Mouse (Mus musculus) CH12.LX (cell line): ENCODE results near the gene Ncln. TPM values are rescaled to one million over a fixed set of nuclear protein-coding genes. Genes with fewer than 3 reads are reported as not detected.

Experiments
- DNase-seq: peaks from one replicate; pipeline ENCODE4 v3.0.0-alpha.2; 2013; ENCODE audit errors: extremely low read depth
- H3K27ac ChIP-seq: 2 replicates; pipeline ENCODE4 v1.5.1; 2012; ENCODE audit warnings: low read depth, mild to moderate bottlenecking, control low read depth, moderate library complexity; ENCODE audit not compliant: insufficient read depth
- H3K27me3 ChIP-seq: replicated peaks from 2 replicates; pipeline ENCODE3; 2012; ENCODE audit warnings: inconsistent platforms
- H3K36me3 ChIP-seq, 2 experiments: replicated peaks in 1 of 2; 2 replicates each; pipeline versions ENCODE3 to v1.6.1; 2012; ENCODE audit warnings: inconsistent platforms in 1 of 2, low read length in 1 of 2, mild to moderate bottlenecking in 1 of 2, mixed read lengths in 1 of 2, moderate library complexity in 1 of 2; ENCODE audit not compliant: control insufficient read depth in 1 of 2, insufficient read depth in 1 of 2
- H3K4me1 ChIP-seq, 2 experiments: 2 replicates each; pipeline ENCODE4 v1.6.1; 2012; ENCODE audit warnings: inconsistent platforms in 1 of 2, moderate library complexity in 1 of 2; ENCODE audit not compliant: insufficient read depth in 2 of 2, control insufficient read depth in 1 of 2
- H3K4me2 ChIP-seq: 2 replicates; pipeline ENCODE4 v1.6.1; 2012; ENCODE audit warnings: low read depth, mild to moderate bottlenecking, control low read depth; ENCODE audit not compliant: poor library complexity, insufficient read depth, severe bottlenecking
- H3K4me3 ChIP-seq, 3 experiments: fragments of 150-350 bp in 1 of 3; sonication (generic) in 1 of 3; replicated peaks in 1 of 3; 2 replicates each; pipeline versions ENCODE3 to v1.5.1; 2011 to 2012; ENCODE audit warnings: low read depth in 2 of 3, low read length in 2 of 3, mild to moderate bottlenecking in 2 of 3, moderate library complexity in 2 of 3, control low read depth in 1 of 3, improper control_type of control experiment in 1 of 3, inconsistent platforms in 1 of 3, mixed read lengths in 1 of 3; ENCODE audit not compliant: poor library complexity in 1 of 3
- H3K79me2 ChIP-seq: replicated peaks from 2 replicates; pipeline ENCODE4 v1.6.1; 2012; ENCODE audit warnings: mild to moderate bottlenecking, moderate library complexity; ENCODE audit not compliant: control insufficient read depth, poor library complexity, insufficient read depth, severe bottlenecking; ENCODE audit errors: extremely low read depth
- H3K9ac ChIP-seq: 2 replicates; pipeline ENCODE4 v1.6.1; 2012; ENCODE audit warnings: low read depth, mild to moderate bottlenecking, control low read depth, moderate library complexity; ENCODE audit not compliant: insufficient read depth
- H3K9me3 ChIP-seq: replicated peaks from 2 replicates; pipeline ENCODE3; 2012; ENCODE audit warnings: low read length, inconsistent platforms, mixed read lengths
- CHD2 ChIP-seq: IDR thresholded peaks from 2 replicates; pipeline ENCODE4 v1.6.1; 2011; ENCODE audit warnings: low read length, improper control_type of control experiment
- CTCF ChIP-seq, 2 experiments: IDR thresholded peaks in 1 of 2; conservative IDR thresholded peaks in 1 of 2; 2 replicates each; pipeline ENCODE4 v1.5.1; 2011 to 2012; ENCODE audit warnings: low read depth in 2 of 2, low read length in 2 of 2, improper control_type of control experiment in 1 of 2, inconsistent platforms in 1 of 2, mild to moderate bottlenecking in 1 of 2, moderate library complexity in 1 of 2
- E2F4 ChIP-seq: IDR thresholded peaks from 2 replicates; pipeline ENCODE4 v1.6.1; 2011; ENCODE audit warnings: low read depth, low read length, improper control_type of control experiment; ENCODE audit not compliant: insufficient replicate concordance
- EP300 ChIP-seq: IDR thresholded peaks from 2 replicates; pipeline ENCODE4 v1.6.1; 2011; ENCODE audit warnings: low read length, improper control_type of control experiment
- ETS1 ChIP-seq: conservative IDR thresholded peaks from 2 replicates; pipeline ENCODE4 v1.6.1; 2012; ENCODE audit warnings: low read depth, mild to moderate bottlenecking, inconsistent platforms, low read length, improper control_type of control experiment, moderate library complexity
- GABPA ChIP-seq: IDR thresholded peaks from 2 replicates; pipeline ENCODE4 v1.6.1; 2012; ENCODE audit warnings: low read depth, low read length, improper control_type of control experiment, inconsistent platforms; ENCODE audit not compliant: insufficient replicate concordance
- IRF4 ChIP-seq: IDR thresholded peaks from 2 replicates; pipeline ENCODE4 v1.6.1; 2014; ENCODE audit warnings: low read depth, mild to moderate bottlenecking, inconsistent platforms, low read length, improper control_type of control experiment
- JUN ChIP-seq: IDR thresholded peaks from 2 replicates; pipeline ENCODE4 v1.6.1; 2011; ENCODE audit warnings: low read depth, mild to moderate bottlenecking, low read length, improper control_type of control experiment, moderate library complexity; ENCODE audit not compliant: insufficient read depth
- JUND ChIP-seq: conservative IDR thresholded peaks from 2 replicates; pipeline ENCODE4 v1.6.1; 2011; ENCODE audit warnings: low read depth, low read length, improper control_type of control experiment
- KAT2A ChIP-seq: IDR thresholded peaks from 2 replicates; pipeline ENCODE4 v1.6.1; 2012; ENCODE audit warnings: low read length, improper control_type of control experiment, inconsistent platforms; ENCODE audit not compliant: insufficient replicate concordance
- MAFK ChIP-seq: IDR thresholded peaks from 2 replicates; pipeline ENCODE4 v1.6.1; 2011; ENCODE audit warnings: low read length, improper control_type of control experiment; ENCODE audit not compliant: insufficient replicate concordance
- MAZ ChIP-seq: IDR thresholded peaks from 2 replicates; pipeline ENCODE4 v1.6.1; 2012; ENCODE audit warnings: low read depth, mild to moderate bottlenecking, inconsistent platforms, low read length, improper control_type of control experiment, moderate library complexity
- MEF2A ChIP-seq: IDR thresholded peaks from 2 replicates; pipeline ENCODE4 v1.6.1; 2014; ENCODE audit warnings: low read depth, mild to moderate bottlenecking, inconsistent platforms, low read length, improper control_type of control experiment, borderline replicate concordance
- MXI1 ChIP-seq: IDR thresholded peaks from 2 replicates; pipeline ENCODE4 v1.6.1; 2011; ENCODE audit warnings: mild to moderate bottlenecking, low read depth, low read length, improper control_type of control experiment
- MYC ChIP-seq: IDR thresholded peaks from 2 replicates; pipeline ENCODE4 v1.6.1; 2011; ENCODE audit warnings: low read depth, mild to moderate bottlenecking, improper control_type of control experiment, low read length
- NRF1 ChIP-seq: IDR thresholded peaks from 2 replicates; pipeline ENCODE4 v1.6.1; 2014; ENCODE audit warnings: low read depth, mild to moderate bottlenecking, inconsistent platforms, low read length, improper control_type of control experiment, moderate library complexity
- PAX5 ChIP-seq: IDR thresholded peaks from 2 replicates; pipeline ENCODE4 v1.6.1; 2012; ENCODE audit warnings: low read length, inconsistent platforms, mixed read lengths
- POLR2A ChIP-seq: IDR thresholded peaks from 2 replicates; pipeline ENCODE4 v1.6.1; 2011; ENCODE audit warnings: low read depth, mild to moderate bottlenecking, improper control_type of control experiment, low read length
- POLR2AphosphoS2 ChIP-seq: IDR thresholded peaks from 2 replicates; pipeline ENCODE4 v1.6.1; 2011; ENCODE audit warnings: low read depth, low read length, improper control_type of control experiment
- RCOR1 ChIP-seq: conservative IDR thresholded peaks from 2 replicates; pipeline ENCODE4 v1.6.1; 2012; ENCODE audit warnings: low read depth, mild to moderate bottlenecking, inconsistent platforms, low read length, improper control_type of control experiment
- SMC3 ChIP-seq: IDR thresholded peaks from 2 replicates; pipeline ENCODE4 v1.6.1; 2011; ENCODE audit warnings: low read depth, low read length, improper control_type of control experiment
- TCF12 ChIP-seq: IDR thresholded peaks from 2 replicates; pipeline ENCODE4 v1.6.1; 2014; ENCODE audit warnings: low read depth, mild to moderate bottlenecking, inconsistent platforms, low read length, improper control_type of control experiment
- ZMIZ1 ChIP-seq: IDR thresholded peaks from 2 replicates; pipeline ENCODE4 v1.6.1; 2012; ENCODE audit warnings: low read depth, mild to moderate bottlenecking, inconsistent platforms, low read length, improper control_type of control experiment
- ZNF384 ChIP-seq: IDR thresholded peaks from 2 replicates; pipeline ENCODE4 v1.6.1; 2012; ENCODE audit warnings: low read depth, low read length, improper control_type of control experiment, inconsistent platforms
- dilution Hi-C: fragments of 300-500 bp; cut with MboI; formaldehyde crosslinking; loops from 2 replicates; pipeline ENCODE4 v1.14.3; 2020; ENCODE audit warnings: low sequenced_read_pairs; ENCODE audit not compliant: extremely low pct_unique_long_range_greater_than_20kb, extremely low pct_ligation_motif_present
- in situ Hi-C: fragments of 300-500 bp; cut with MboI; formaldehyde crosslinking; loops from 3 replicates; pipeline ENCODE4 v1.14.3; 2019; ENCODE audit warnings: low sequenced_read_pairs, low pct_ligation_motif_present, low pct_unique_long_range_greater_than_20kb, mixed read lengths
- polyA plus RNA-seq: library from polyadenylated mRNA; unstranded; fragments of >175 nt; gene quantifications from 2 replicates; pipeline ENCODE4 v1.2.1, GENCODE M21; 2012; ENCODE audit warnings: low read depth; ENCODE audit not compliant: insufficient read length
- total RNA-seq, 2 experiments: library from RNA; depleted of rRNA; stranded (reverse); fragments of 300-350 nt in 1 of 2; fragments of >200 nt in 1 of 2; gene quantifications; 2 replicates each; pipeline ENCODE4 v1.2.3; 2012 to 2014

The Ncln gene
- total and polyA plus RNA-seq, 3 experiments: 41.5 to 99.5 (median 89.5) TPM

- no peak for TF ChIP-seq PAX5
- no peak for TF ChIP-seq CHD2
- TF ChIP-seq KAT2A: no peak
- no peak for TF ChIP-seq JUND
- peak; percentile 74 for TF ChIP-seq MYC
- TF ChIP-seq SMC3: peak; percentile 14; the same call in 1 of the 2 replicates
- peak; percentile 20; the same call in 1 of the 2 replicates for TF ChIP-seq ZNF384
- no peak for TF ChIP-seq POLR2AphosphoS2
- TF ChIP-seq TCF12: peak; percentile 36; the same call in 1 of the 2 replicates
- TF ChIP-seq NRF1: no peak
- peak; percentile 64; the same call in 1 of the 2 replicates for TF ChIP-seq MAZ
- 0 out of 2 replicates have a peak, but pooled peaks have one; percentile 21 for TF ChIP-seq E2F4
- no peak for TF ChIP-seq POLR2A
- TF ChIP-seq MXI1: peak; percentile 82
Measured at GRCm38 (mm10) chr10:81524051-81524605, 27.9 kb upstream of the Ncln start, which contains the start of gene Gna15 (continued).

DNA sequence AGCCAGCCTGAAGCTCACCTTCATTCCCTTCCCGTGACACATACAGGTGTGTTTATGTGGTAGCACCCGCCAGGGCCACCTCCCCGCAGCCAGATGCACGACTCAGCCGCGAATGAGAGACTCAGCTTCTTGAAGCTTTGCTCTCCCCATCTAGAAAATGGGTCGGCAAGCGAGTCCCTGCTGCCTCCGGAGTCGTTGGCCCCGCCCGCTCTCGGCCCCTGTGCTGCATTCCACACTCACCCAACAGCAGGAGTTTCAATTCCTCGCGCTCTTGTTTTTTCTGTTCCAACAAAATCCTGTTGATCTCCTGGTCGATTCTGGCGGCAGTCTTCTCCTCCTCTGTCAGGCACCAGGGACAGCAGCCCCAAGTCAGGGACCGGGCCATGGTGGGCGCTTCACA is 27.4 kb upstream of the Ncln start:
- no peak for DNase-seq
- TF ChIP-seq ETS1 (no peak), IRF4 (no peak), CHD2 (no peak), ZNF384 (no peak), JUN (no peak), SMC3 (no peak), MAFK (no peak), PAX5 (no peak), GABPA (no peak), ZMIZ1 (no peak), EP300 (no peak), MAZ (no peak), CTCF (conservative IDR thresholded peaks at IDR 0.05 in 1 of 2, IDR thresholded peaks at IDR 0.05 in 1 of 2; ENCODE audit: low read depth in 2 of 2, low read length in 2 of 2) (no peak), MYC (no peak), KAT2A (no peak), NRF1 (no peak), RCOR1 (no peak), MEF2A (no peak)
- H3K4me3 ChIP-seq: peak overlapping the region; percentile 42 to 49 (median 48)
- peaks cover 17 to 46% of the 10 kb centered on the region in 2 experiments for H3K4me1 ChIP-seq
- peak overlapping the region; percentile 37; the same call in 1 of the 2 replicates for H3K27ac ChIP-seq
- peaks cover 4% of the 10 kb centered on the region for H3K27me3 ChIP-seq
- H3K9ac ChIP-seq: peak overlapping the region; percentile 20; the same call in 1 of the 2 replicates
- in situ Hi-C loops: no loop called here
- H3K36me3 ChIP-seq: peaks cover 0 to 4% of the 10 kb centered on the region in 2 experiments
- peak overlapping the region; percentile 54 for H3K4me2 ChIP-seq
- dilution Hi-C loops: no loop called here
- H3K9me3 ChIP-seq: no peaks in the 10 kb centered on the region
- H3K79me2 ChIP-seq: no peaks in the 10 kb centered on the region
